Mouse (Mus musculus) heart, adult 10 weeks (tissue): ENCODE measurements around the gene Kcnk4. TPM values are rescaled to one million over a fixed set of nuclear protein-coding genes. Genes with fewer than 3 reads are reported as not detected.

Source experiments
- polyA plus RNA-seq: library from polyadenylated mRNA; stranded (reverse); fragments of 350-450 nt; fragmentation: Illumina TruSeq; extraction: RNeasy Lipid Tissue Mini Kit (QIAGEN cat#74804); gene quantifications from one replicate; pipeline ENCODE4 v1.2.3, GENCODE M21; 2014; ENCODE audit warnings: low read depth, low replicate concordance

Gene Kcnk4
- polyA plus RNA-seq, result not detected

GRCm38 (mm10) chr19:6934195-6934977 is at the start of gene Kcnk4:
Gene Kcnk4, minus strand, starts transcription at chr19:6934515.

GRCm38 (mm10) chr19:6980381-6981093 is 46.2 kb upstream of the Kcnk4 start, which contains the start of gene Fkbp2:
Gene Fkbp2, minus strand, starts transcription at chr19:6980501.

GRCm38 (mm10) chr19:6975537-6976521 is 41.5 kb upstream of the Kcnk4 start, which contains the start of gene Plcb3:
Gene Plcb3, minus strand, starts transcription at chr19:6976470.

GRCm38 (mm10) chr19:6974211-6975205 is 40.2 kb upstream of the Kcnk4 start, which contains the start of gene Ppp1r14b:
Gene Ppp1r14b, plus strand, starts transcription at chr19:6974968.

GRCm38 (mm10) chr19:6942249-6942691 is 8.0 kb upstream of the Kcnk4 start, which contains the start of gene Gpr137:
Gene Gpr137, minus strand, starts transcription at chr19:6942480.

GRCm38 (mm10) chr19:6941372-6942248 is 7.3 kb upstream of the Kcnk4 start, which contains the start of gene Bad:
Gene Bad, plus strand, starts transcription at chr19:6941861.

GRCm38 (mm10) chr19:6925307-6925573 is 9.1 kb downstream of the Kcnk4 start, which contains the start of gene Catsperz:
Gene Catsperz, minus strand, starts transcription at chr19:6925380.

GRCm38 (mm10) chr19:6921647-6922567 is 12.4 kb downstream of the Kcnk4 start, which contains the start of gene Esrra:
Gene Esrra, minus strand, starts transcription at chr19:6921813.

GRCm38 (mm10) chr19:6909507-6910289 is 24.6 kb downstream of the Kcnk4 start, which contains the start of the genes Trmt112 and Prdx5:
Gene Trmt112, plus strand, starts transcription at chr19:6909698.
Gene Prdx5, minus strand, starts transcription at chr19:6910106.

Other genes with a start within 250 kb of the Kcnk4 start
- 11.3 TPM for gene Rps6ka4, start 93.9 kb downstream of the Kcnk4 start, polyA plus RNA-seq
- 1.0 TPM for gene Ccdc88b, start 76.3 kb downstream of the Kcnk4 start, polyA plus RNA-seq
- 42.4 TPM for gene Trmt112, start 24.8 kb downstream of the Kcnk4 start, polyA plus RNA-seq
- gene Prdx5, start 24.4 kb downstream of the Kcnk4 start, polyA plus RNA-seq, result 608 TPM
- 142 TPM for gene Esrra, start 12.7 kb downstream of the Kcnk4 start, polyA plus RNA-seq
- not detected for gene Catsperz, start 9.1 kb downstream of the Kcnk4 start, polyA plus RNA-seq
- 33.9 TPM for gene Bad, start 7.3 kb upstream of the Kcnk4 start, polyA plus RNA-seq
- 30.3 TPM for gene Gpr137, start 8.0 kb upstream of the Kcnk4 start, polyA plus RNA-seq
- 55.2 TPM for gene Ppp1r14b, start 40.5 kb upstream of the Kcnk4 start, polyA plus RNA-seq
- gene Plcb3, start 42.0 kb upstream of the Kcnk4 start, polyA plus RNA-seq, result 21.0 TPM
- gene Fkbp2, start 46.0 kb upstream of the Kcnk4 start, polyA plus RNA-seq, result 44.1 TPM
- gene Vegfb, start 53.1 kb upstream of the Kcnk4 start, polyA plus RNA-seq, result 291 TPM
- gene Dnajc4, start 58.1 kb upstream of the Kcnk4 start, polyA plus RNA-seq, result 61.0 TPM
- 34.6 TPM for gene Nudt22, start 61.6 kb upstream of the Kcnk4 start, polyA plus RNA-seq
- 24.2 TPM for gene Trpt1, start 61.6 kb upstream of the Kcnk4 start, polyA plus RNA-seq
- gene Fermt3, start 85.0 kb upstream of the Kcnk4 start, polyA plus RNA-seq, result 3.3 TPM
- 110 TPM for gene Stip1, start 105.5 kb upstream of the Kcnk4 start, polyA plus RNA-seq
- gene Macrod1, start 122.3 kb upstream of the Kcnk4 start, polyA plus RNA-seq, result 234 TPM
- gene Flrt1, start 171.2 kb upstream of the Kcnk4 start, polyA plus RNA-seq, result 0.89 TPM